Mouse (Mus musculus) cerebellum, adult 2 months (tissue): ENCODE data around the gene Abcb11.

Experiments used
- CTCF ChIP-seq: fragments of 200-500 bp; IDR thresholded peaks from 2 replicates; pipeline ENCODE4 v1.5.1; 2011; ENCODE audit warnings: low read depth, mild to moderate bottlenecking, control low read depth, low read length, moderate library complexity, borderline replicate concordance; ENCODE audit not compliant: insufficient read depth
- POLR2A ChIP-seq: fragments of 200-500 bp; IDR thresholded peaks from 2 replicates; pipeline ENCODE4 v1.6.1; 2011; ENCODE audit warnings: low read length, control low read depth, borderline replicate concordance; ENCODE audit not compliant: insufficient read depth

DNA sequence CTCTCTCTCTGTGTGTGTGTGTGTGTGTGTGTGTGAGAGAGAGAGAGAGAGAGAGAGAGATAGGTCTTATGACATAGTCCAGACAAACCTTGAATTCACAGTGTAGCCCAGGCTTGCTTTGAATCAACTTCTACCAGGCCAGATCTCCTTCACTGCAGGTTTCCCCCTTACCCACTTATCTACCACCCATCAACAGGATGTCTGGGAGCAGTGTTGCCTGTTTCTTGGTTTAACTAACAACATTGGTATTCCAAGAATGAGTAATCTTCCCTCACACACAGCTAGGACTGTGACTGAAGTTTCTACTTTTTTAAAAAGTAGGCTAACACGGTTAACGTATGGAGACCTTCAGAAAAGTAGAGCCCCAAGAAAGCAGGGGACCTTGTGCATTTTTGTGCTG lies 34.4 kb upstream of the Abcb11 start:
- TF ChIP-seq CTCF: no peak
- no peak for TF ChIP-seq POLR2A
